Comparison of ENCODE assay signal across 9 mouse cellular contexts in genomic region chr13:97099187-97099852, GRCm38 (mm10). TPM values are rescaled to one million over a fixed set of nuclear protein-coding genes. Genes with fewer than 3 reads are reported as not detected.
DNase-seq lines count a peak whose midpoint lies in the region; ATAC-seq and TF ChIP-seq lines count a peak whose summit lies in the region.
"Had no signal": no experiment of that assay in that cellular context is flagged by ENCODE, and none has a peak within 500 bp of the region (broad histone marks: within the 10 kb centered on the region; RNA-seq: fewer than 3 reads in every experiment).

Gm6169 (minus strand) TSS chr13:97099237.

- no peaks in the 10 kb centered on the region for H3K4me1 ChIP-seq in testis, adult 2 months (ENCODE audit: control insufficient read depth, insufficient read depth, low read length)
- H3K4me1 ChIP-seq in embryonic facial prominence, embryonic 11.5 days (ENCODE audit: control insufficient read depth, insufficient read depth, low read length) = no peaks in the 10 kb centered on the region
- no peaks in the 10 kb centered on the region for H3K4me1 ChIP-seq in kidney, adult 2 months (ENCODE audit: control insufficient read depth, insufficient read depth, low read length)
- H3K4me1 ChIP-seq in neural tube, embryonic 15.5 days = no peaks in the 10 kb centered on the region
- H3K4me1 ChIP-seq: heart, embryonic 15.5 days had no signal

- ATAC-seq in embryonic facial prominence, embryonic 11.5 days (replicated peaks; ENCODE audit: insufficient number of reproducible peaks, low FRiP score, low TSS enrichment, low read depth) = no peak
- peak; percentile 47; the same call in 1 of the 2 replicates for ATAC-seq in neural tube, embryonic 15.5 days (ENCODE audit: low FRiP score)
- no peak for ATAC-seq in inflammation-experienced regulatory T-cells, adult 6 months

- H3K4me3 ChIP-seq in testis, adult 2 months (ENCODE audit: control insufficient read depth, low read depth, low read length) = no peak within 1 kb of the TSS
- H3K4me3 ChIP-seq in embryonic facial prominence, embryonic 11.5 days (ENCODE audit: low read depth, low read length) = no peak within 1 kb of the TSS
- no peak within 1 kb of the TSS for H3K4me3 ChIP-seq in kidney, adult 2 months (ENCODE audit: insufficient read depth, low read depth, low read length)
- no peak within 1 kb of the TSS for H3K4me3 ChIP-seq in neural tube, embryonic 15.5 days (replicated peaks)
- H3K4me3 ChIP-seq: heart, embryonic 15.5 days had no signal

- no peak within 1 kb of the TSS for H3K27ac ChIP-seq in testis, adult 2 months (ENCODE audit: control insufficient read depth, insufficient read depth, low read depth, low read length)
- no peak within 1 kb of the TSS for H3K27ac ChIP-seq in embryonic facial prominence, embryonic 11.5 days (replicated peaks; ENCODE audit: low read depth, low read length)
- H3K27ac ChIP-seq in kidney, adult 2 months (ENCODE audit: insufficient read depth, low read depth, low read length) = no peak within 1 kb of the TSS
- H3K27ac ChIP-seq in neural tube, embryonic 15.5 days (replicated peaks) = no peak within 1 kb of the TSS
- H3K27ac ChIP-seq: heart, embryonic 15.5 days had no signal

- 80% methylated on average over 22 of the region's 22 CpGs for WGBS in embryonic facial prominence, embryonic 11.5 days
- 61% methylated on average over 22 of the region's 22 CpGs for WGBS in kidney, adult 2 months
- WGBS in neural tube, embryonic 15.5 days = 80% methylated on average over 22 of the region's 22 CpGs

- peak; percentile 26; the same call in 1 of the 2 replicates for TF ChIP-seq CTCF in testis, adult 2 months (IDR thresholded peaks at IDR 0.05; ENCODE audit: control insufficient read depth, insufficient read depth, insufficient replicate concordance, low read depth, low read length)
- peak; percentile 55 for TF ChIP-seq CTCF in kidney, adult 2 months (conservative IDR thresholded peaks at IDR 0.05; ENCODE audit: insufficient read depth, insufficient read length, low read depth, low read length)

- H3K9me3 ChIP-seq in embryonic facial prominence, embryonic 11.5 days (replicated peaks; ENCODE audit: control insufficient read depth, low read length) = no peaks in the 10 kb centered on the region
- H3K9me3 ChIP-seq in neural tube, embryonic 15.5 days (replicated peaks) = no peaks in the 10 kb centered on the region
- H3K9me3 ChIP-seq: heart, embryonic 15.5 days had no signal

- no peak for TF ChIP-seq POLR2A in testis, adult 2 months (IDR thresholded peaks at IDR 0.05; ENCODE audit: control insufficient read depth, low read depth, low read length)
- no peak for TF ChIP-seq POLR2A in kidney, adult 2 months (IDR thresholded peaks at IDR 0.05; ENCODE audit: low read depth, low read length)

- H3K9ac ChIP-seq in embryonic facial prominence, embryonic 11.5 days (replicated peaks; ENCODE audit: low read length) = no peak within 1 kb of the TSS
- no peak within 1 kb of the TSS for H3K9ac ChIP-seq in neural tube, embryonic 15.5 days (replicated peaks)
- H3K9ac ChIP-seq: heart, embryonic 15.5 days had no signal

- no peak for DNase-seq in testis, postnatal 14 days (ENCODE audit: low spot score)
- DNase-seq in brain, adult 2 months (ENCODE audit: low read depth, low spot score) = peak; percentile 86
- peak; percentile 71 for DNase-seq in embryonic facial prominence, embryonic 11.5 days (ENCODE audit: low spot score)
- peak; percentile 63 for DNase-seq in kidney, adult 2 months
- peak; percentile 68 for DNase-seq in left cerebral cortex, postnatal 4 days

- no peaks in the 10 kb centered on the region for H3K27me3 ChIP-seq in testis, adult 2 months (ENCODE audit: control insufficient read depth, insufficient read depth, low read length)
- no peaks in the 10 kb centered on the region for H3K27me3 ChIP-seq in embryonic facial prominence, embryonic 11.5 days (ENCODE audit: control insufficient read depth, insufficient read depth, low read length)
- no peaks in the 10 kb centered on the region for H3K27me3 ChIP-seq in kidney, adult 2 months (replicated peaks; ENCODE audit: control insufficient read depth, insufficient read depth, low read length)
- H3K27me3 ChIP-seq in neural tube, embryonic 15.5 days (replicated peaks) = no peaks in the 10 kb centered on the region
- H3K27me3 ChIP-seq: heart, embryonic 15.5 days had no signal

- H3K4me2 ChIP-seq in embryonic facial prominence, embryonic 11.5 days (ENCODE audit: low read depth, low read length) = no peak within 1 kb of the TSS
- no peak within 1 kb of the TSS for H3K4me2 ChIP-seq in neural tube, embryonic 15.5 days
- H3K4me2 ChIP-seq: heart, embryonic 15.5 days had no signal

- no peaks in the 10 kb centered on the region for H3K36me3 ChIP-seq in testis, adult 2 months (ENCODE audit: control insufficient read depth, insufficient read depth, low read length)
- H3K36me3 ChIP-seq in embryonic facial prominence, embryonic 11.5 days (replicated peaks; ENCODE audit: control insufficient read depth, insufficient read depth, low read depth, low read length) = no peaks in the 10 kb centered on the region
- no peaks in the 10 kb centered on the region for H3K36me3 ChIP-seq in kidney, adult 2 months (ENCODE audit: control insufficient read depth, insufficient read depth, low read length)
- H3K36me3 ChIP-seq in neural tube, embryonic 15.5 days = peaks cover 11% of the 10 kb centered on the region
- H3K36me3 ChIP-seq: heart, embryonic 15.5 days had no signal

- intact Hi-C loops in left cerebral cortex, postnatal 4 days (cut with DNase I) = no loop called here

RNA-seq across cellular contexts. Expression of gene Gm6169, which starts in this region (rescaled TPM):
- polyA plus RNA-seq in testis, adult 2 months (2012; rRNA removed) = not detected in 2 replicates
- polyA plus RNA-seq in embryonic facial prominence, embryonic 11.5 days (2014; fragmentation: Nextera tagmentation; extraction: Ambion mirVana) = 0.42 and 1.4 TPM in 2 replicates
- polyA plus RNA-seq in kidney, adult 2 months (2012; rRNA removed) = 0.92 and 1.8 TPM in 2 replicates
- 1 to 10 TPM in 1 of 2 experiments, not detected in 1; 6.2 TPM for total RNA-seq in left cerebral cortex, postnatal 4 days (2021)
- 1.1 and 1.3 TPM in 2 replicates for polyA plus RNA-seq in neural tube, embryonic 15.5 days (2015; fragmentation: Nextera tagmentation; extraction: Ambion mirVana)
- polyA plus RNA-seq in inflammation-experienced regulatory T-cells, adult 6 months (2017; shearing (Covaris generic)) = 1 to 10 TPM; 2.7 to 8.8 (median 6.8) TPM
